Mouse (Mus musculus): ENCODE results near the gene Pip5k1b. TPM values are rescaled to one million over a fixed set of nuclear protein-coding genes. Genes with fewer than 3 reads are reported as not detected.

Gene Pip5k1b
- polyA plus RNA-seq, 1 experiment from 2014 or later = 1.6 TPM

- WGBS = 79% methylated on average over 5 of the region's 5 CpGs
- no peaks in the 10 kb centered on the region for H3K36me3 ChIP-seq (ENCODE audit: poor library complexity, severe bottlenecking)
- no peak overlapping the region for H3K27ac ChIP-seq
- no peak overlapping the region for H3K4me3 ChIP-seq
- no peak overlapping the region for H3K4me2 ChIP-seq
- H3K27me3 ChIP-seq = no peaks in the 10 kb centered on the region
- no peak overlapping the region for H3K9ac ChIP-seq
- no peak; the same call in 1 of the 2 replicates for ATAC-seq
- H3K4me1 ChIP-seq = no peaks in the 10 kb centered on the region; the same call in 1 of the 2 replicates
- H3K9me3 ChIP-seq (replicated peaks) = no peaks in the 10 kb centered on the region
Measured at GRCm38 (mm10) chr19:24293537-24293936, 262.1 kb downstream of the Pip5k1b start.

GRCm38 (mm10) chr19:24284187-24284586, 271.5 kb downstream of the Pip5k1b start:
- no peak overlapping the region for H3K27ac ChIP-seq
- no peaks in the 10 kb centered on the region for H3K27me3 ChIP-seq
- no peak overlapping the region for H3K4me2 ChIP-seq
- no peaks in the 10 kb centered on the region for H3K9me3 ChIP-seq (replicated peaks)
- no peak overlapping the region for H3K4me3 ChIP-seq
- peaks cover 7% of the 10 kb centered on the region for H3K4me1 ChIP-seq
- H3K36me3 ChIP-seq (ENCODE audit: poor library complexity, severe bottlenecking) = no peaks in the 10 kb centered on the region
- ATAC-seq = no peak
- WGBS = 66% methylated on average over 4 of the region's 4 CpGs
- H3K9ac ChIP-seq = no peak overlapping the region

DNA sequence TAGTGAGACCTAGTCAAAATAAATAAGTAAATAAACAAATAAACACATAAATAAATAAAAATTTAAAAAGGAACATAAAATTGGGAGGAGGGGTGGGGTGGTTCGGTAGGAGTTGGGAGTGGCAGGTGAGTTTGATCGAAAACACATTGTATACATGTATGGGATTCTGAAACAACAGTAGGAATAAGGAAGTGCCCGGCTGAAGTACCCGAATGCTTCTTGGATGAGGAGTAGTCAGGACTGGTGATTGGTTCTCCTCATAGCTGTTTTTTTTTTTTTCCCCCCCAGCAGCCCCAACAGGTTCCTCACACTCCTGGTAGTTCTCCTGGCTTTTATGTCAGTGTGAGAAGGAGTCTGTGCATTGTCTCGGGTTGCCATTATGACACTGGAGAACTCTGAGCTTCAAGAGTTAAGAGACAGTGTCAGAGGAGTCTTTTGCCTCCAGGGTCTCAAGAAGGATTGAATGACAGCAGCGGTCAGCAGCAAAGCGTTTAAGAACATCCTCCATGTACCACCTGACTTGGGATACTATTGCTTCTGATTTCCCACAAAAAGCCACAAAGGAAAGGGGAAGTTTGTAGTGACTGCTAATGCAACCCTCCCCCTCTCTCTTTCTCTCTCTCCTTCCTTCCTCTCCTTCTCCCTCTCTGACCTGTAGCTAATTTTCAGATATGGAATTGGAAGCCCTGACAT, 274.2 kb downstream of the Pip5k1b start:
- H3K27ac ChIP-seq = no peak overlapping the region
- no peak overlapping the region for H3K9ac ChIP-seq
- no peak overlapping the region for H3K4me3 ChIP-seq
- H3K4me2 ChIP-seq = peak overlapping the region; percentile 87
- 65% methylated on average over 7 of the region's 7 CpGs for WGBS
- ATAC-seq = no peak
- H3K36me3 ChIP-seq (ENCODE audit: poor library complexity, severe bottlenecking) = peaks cover 9% of the 10 kb centered on the region
- H3K9me3 ChIP-seq (replicated peaks) = no peaks in the 10 kb centered on the region
- no peaks in the 10 kb centered on the region for H3K27me3 ChIP-seq
- peaks cover 12% of the 10 kb centered on the region for H3K4me1 ChIP-seq

DNA sequence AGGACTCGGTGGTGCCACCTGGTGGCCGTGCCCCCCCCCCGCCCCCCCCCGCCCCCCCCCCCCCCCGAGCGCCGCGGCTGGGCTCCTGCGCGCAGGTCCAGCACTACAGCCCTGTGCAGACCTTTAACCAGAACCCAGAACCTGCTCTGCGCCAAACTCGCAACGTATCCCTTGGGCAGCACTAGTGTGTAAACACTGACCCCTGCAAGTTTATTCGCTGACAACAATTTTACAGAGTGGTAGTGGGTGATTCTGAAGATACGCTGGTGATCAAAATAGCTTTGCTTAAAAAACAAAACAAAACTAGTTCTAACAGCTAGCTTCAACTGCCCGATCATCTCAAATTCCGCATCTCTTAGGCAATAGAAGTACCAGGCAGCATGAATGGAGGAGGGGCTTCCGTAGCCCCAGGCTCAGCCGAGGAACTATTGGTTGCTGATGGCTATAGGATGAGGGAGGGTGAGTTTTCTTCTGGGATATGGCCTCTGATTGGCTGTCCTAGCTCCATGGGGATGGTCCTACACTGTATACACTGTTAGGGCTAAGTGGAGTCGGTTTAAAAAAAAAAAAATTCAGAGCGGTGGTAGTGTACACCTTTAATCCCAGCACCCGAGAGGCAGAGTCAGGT, 275.0 kb downstream of the Pip5k1b start, which contains the start of gene Fxn:
Fxn (minus strand) TSS at position 5 of the 628 bp plus-strand sequence.
- H3K27me3 ChIP-seq = no peaks in the 10 kb centered on the region
- H3K27ac ChIP-seq = peak within 1 kb of the TSS; percentile 85
- H3K9me3 ChIP-seq (replicated peaks) = no peaks in the 10 kb centered on the region
- peak within 1 kb of the TSS; percentile 66 for H3K4me3 ChIP-seq
- peak within 1 kb of the TSS; percentile 80 for H3K9ac ChIP-seq
- 1% methylated on average over 12 of the region's 22 CpGs for WGBS
- peaks cover 12% of the 10 kb centered on the region for H3K4me1 ChIP-seq
- peaks cover 14% of the 10 kb centered on the region for H3K36me3 ChIP-seq (ENCODE audit: poor library complexity, severe bottlenecking)
- peak; percentile 97 for ATAC-seq
- peak within 1 kb of the TSS; percentile 87 for H3K4me2 ChIP-seq

DNA sequence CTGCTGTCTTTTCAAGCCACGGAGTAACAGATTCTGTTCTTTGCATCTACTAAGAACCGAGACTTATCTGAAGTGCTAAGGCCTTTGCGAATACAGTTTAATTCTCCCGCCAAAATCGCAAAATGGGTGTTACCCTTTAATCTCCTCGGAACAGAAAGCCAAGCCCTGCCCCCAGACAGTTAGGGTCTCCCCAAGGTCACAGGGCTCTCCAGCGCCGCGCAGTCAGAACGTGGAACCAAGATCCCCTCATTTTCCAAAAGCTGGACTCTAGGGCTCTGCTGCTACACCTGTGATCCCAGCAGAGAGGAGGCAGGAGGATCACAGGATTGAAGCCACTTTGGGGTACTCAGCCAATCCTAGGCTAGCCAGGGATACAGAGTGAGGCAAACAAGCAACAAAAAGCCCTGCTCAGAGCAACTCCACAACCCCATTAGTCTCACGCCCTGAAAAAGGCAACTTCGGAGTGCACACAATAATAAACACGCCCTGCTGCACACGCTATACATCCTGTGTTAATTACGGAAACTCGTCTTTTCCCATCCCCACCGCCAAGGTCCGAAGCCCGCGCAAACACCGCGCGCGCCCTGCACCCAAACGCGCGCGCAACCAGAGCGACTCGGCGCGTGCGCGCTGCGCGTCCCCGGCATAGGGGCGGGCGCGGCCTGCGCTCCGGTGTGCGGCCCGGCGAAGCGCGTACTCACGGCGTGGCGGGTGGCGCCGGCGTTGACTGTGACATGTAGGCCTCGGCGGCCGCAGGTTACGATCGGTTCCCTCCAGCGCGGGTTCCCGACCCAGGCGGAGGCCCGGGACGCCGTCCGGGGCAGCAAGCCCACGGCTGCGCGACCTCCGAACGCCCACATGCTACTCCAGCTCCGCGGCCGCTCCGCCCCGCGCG, 275.7 kb downstream of the Pip5k1b start:
- Histone ChIP-seq H3K4me3 (peak overlapping the region; percentile 66), H3K27ac (peak overlapping the region; percentile 85), H3K27me3 (no peaks in the 10 kb centered on the region), H3K4me2 (peak overlapping the region; percentile 87), H3K9me3 (replicated peaks) (no peaks in the 10 kb centered on the region), H3K4me1 (peaks cover 12% of the 10 kb centered on the region), H3K36me3 (ENCODE audit: poor library complexity, severe bottlenecking) (peaks cover 19% of the 10 kb centered on the region), H3K9ac (peak overlapping the region; percentile 80)
- under 1% methylated on average over 70 of the region's 78 CpGs for WGBS
- ATAC-seq = peak; percentile 78

GRCm38 (mm10) chr19:24278859-24279258, 276.8 kb downstream of the Pip5k1b start:
- Histone ChIP-seq H3K36me3 (ENCODE audit: poor library complexity, severe bottlenecking) (peaks cover 19% of the 10 kb centered on the region), H3K4me3 (peak overlapping the region; percentile 66; the same call in 1 of the 2 replicates), H3K4me2 (peak overlapping the region; percentile 87), H3K27ac (no peak overlapping the region), H3K4me1 (peaks cover 12% of the 10 kb centered on the region), H3K27me3 (no peaks in the 10 kb centered on the region), H3K9ac (peak overlapping the region; percentile 80), H3K9me3 (replicated peaks) (no peaks in the 10 kb centered on the region)
- ATAC-seq = no peak
- 88% methylated on average over 15 of the region's 15 CpGs for WGBS

GRCm38 (mm10) chr19:24274281-24274680, 281.4 kb downstream of the Pip5k1b start:
- H3K9me3 ChIP-seq (replicated peaks) = no peaks in the 10 kb centered on the region
- ATAC-seq = no peak
- no peaks in the 10 kb centered on the region for H3K27me3 ChIP-seq
- 61% methylated on average over 3 of the region's 3 CpGs for WGBS
- H3K36me3 ChIP-seq (ENCODE audit: poor library complexity, severe bottlenecking) = peaks cover 19% of the 10 kb centered on the region
- H3K27ac ChIP-seq = no peak overlapping the region
- peaks cover 24% of the 10 kb centered on the region for H3K4me1 ChIP-seq
- no peak overlapping the region for H3K4me3 ChIP-seq
- H3K4me2 ChIP-seq = no peak overlapping the region
- H3K9ac ChIP-seq = no peak overlapping the region

DNA sequence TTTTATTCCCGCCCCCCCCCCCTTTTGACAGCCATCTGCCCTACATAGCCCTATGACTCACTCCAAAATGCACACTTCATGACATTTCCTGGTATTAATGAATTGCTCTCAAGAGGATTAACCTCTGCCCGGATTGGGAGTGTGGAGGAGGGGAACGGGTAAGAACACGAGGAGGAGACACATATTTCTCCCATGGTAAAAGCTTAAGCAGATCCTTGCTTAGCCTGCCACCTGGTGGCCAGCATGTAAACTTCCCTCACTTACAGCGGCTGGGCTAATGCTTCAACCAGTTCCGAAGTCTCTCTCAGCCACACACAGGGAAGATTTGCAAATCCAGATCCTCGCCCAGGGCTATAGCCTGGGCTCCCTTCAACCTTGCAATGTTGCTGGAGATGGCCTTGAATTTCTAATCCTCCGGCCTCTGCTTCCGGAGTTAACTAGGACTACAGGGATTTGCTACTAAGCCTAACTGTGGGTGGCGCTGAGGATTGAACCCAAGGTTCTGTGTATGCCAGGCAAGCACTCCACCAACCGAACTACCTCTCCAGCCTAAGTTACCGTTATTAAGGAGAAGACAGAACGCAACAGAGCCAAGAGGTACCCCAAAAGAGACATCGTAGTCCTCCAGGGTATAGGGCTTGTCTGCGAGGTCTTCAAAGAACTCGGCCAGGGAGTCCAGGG, 283.8 kb downstream of the Pip5k1b start:
- H3K9ac ChIP-seq = no peak overlapping the region
- peak; percentile 80 for ATAC-seq
- H3K27ac ChIP-seq = no peak overlapping the region
- peaks cover 15% of the 10 kb centered on the region for H3K36me3 ChIP-seq (ENCODE audit: poor library complexity, severe bottlenecking)
- H3K4me2 ChIP-seq = peak overlapping the region; percentile 29
- 38% methylated on average over 16 of the region's 16 CpGs for WGBS
- no peaks in the 10 kb centered on the region for H3K9me3 ChIP-seq (replicated peaks)
- no peak overlapping the region for H3K4me3 ChIP-seq
- no peaks in the 10 kb centered on the region for H3K27me3 ChIP-seq
- H3K4me1 ChIP-seq = peaks cover 41% of the 10 kb centered on the region

DNA sequence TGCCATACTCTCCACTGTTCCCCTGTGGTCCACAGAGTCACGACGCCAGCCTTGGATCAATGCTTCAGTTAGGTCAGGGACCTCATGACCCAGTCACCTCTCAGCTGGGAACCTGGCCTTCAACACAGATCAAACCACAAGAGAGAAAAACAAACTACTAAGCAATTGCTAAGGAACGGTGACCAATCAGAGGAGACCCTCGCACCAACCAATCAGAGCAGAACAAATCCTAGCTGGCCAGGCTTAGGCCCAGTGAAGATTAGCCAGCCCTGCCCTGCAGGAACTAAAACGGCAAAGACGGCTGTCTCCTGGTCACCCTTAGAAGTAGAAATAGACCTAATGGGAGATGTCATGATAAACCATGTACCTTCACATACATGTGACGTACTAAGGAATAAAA, 284.3 kb downstream of the Pip5k1b start:
- Histone ChIP-seq H3K4me3 (no peak overlapping the region), H3K36me3 (ENCODE audit: poor library complexity, severe bottlenecking) (peaks cover 9% of the 10 kb centered on the region), H3K9ac (no peak overlapping the region), H3K9me3 (replicated peaks) (no peaks in the 10 kb centered on the region), H3K4me2 (peak overlapping the region; percentile 29), H3K4me1 (peaks cover 44% of the 10 kb centered on the region), H3K27me3 (no peaks in the 10 kb centered on the region), H3K27ac (no peak overlapping the region)
- 40% methylated on average over 7 of the region's 7 CpGs for WGBS
- ATAC-seq = peak; percentile 55

GRCm38 (mm10) chr19:24268531-24268930, 287.1 kb downstream of the Pip5k1b start:
- Histone ChIP-seq H3K9me3 (replicated peaks) (no peaks in the 10 kb centered on the region), H3K36me3 (ENCODE audit: poor library complexity, severe bottlenecking) (peaks cover 16% of the 10 kb centered on the region), H3K4me1 (peaks cover 44% of the 10 kb centered on the region), H3K9ac (0 out of 2 replicates have a peak overlapping the region, but pooled peaks have one; percentile 14), H3K27ac (peak overlapping the region; percentile 68), H3K27me3 (no peaks in the 10 kb centered on the region), H3K4me3 (no peak overlapping the region), H3K4me2 (peak overlapping the region; percentile 38)
- 7% methylated on average over 4 of the region's 4 CpGs for WGBS
- ATAC-seq = peak; percentile 78

DNA sequence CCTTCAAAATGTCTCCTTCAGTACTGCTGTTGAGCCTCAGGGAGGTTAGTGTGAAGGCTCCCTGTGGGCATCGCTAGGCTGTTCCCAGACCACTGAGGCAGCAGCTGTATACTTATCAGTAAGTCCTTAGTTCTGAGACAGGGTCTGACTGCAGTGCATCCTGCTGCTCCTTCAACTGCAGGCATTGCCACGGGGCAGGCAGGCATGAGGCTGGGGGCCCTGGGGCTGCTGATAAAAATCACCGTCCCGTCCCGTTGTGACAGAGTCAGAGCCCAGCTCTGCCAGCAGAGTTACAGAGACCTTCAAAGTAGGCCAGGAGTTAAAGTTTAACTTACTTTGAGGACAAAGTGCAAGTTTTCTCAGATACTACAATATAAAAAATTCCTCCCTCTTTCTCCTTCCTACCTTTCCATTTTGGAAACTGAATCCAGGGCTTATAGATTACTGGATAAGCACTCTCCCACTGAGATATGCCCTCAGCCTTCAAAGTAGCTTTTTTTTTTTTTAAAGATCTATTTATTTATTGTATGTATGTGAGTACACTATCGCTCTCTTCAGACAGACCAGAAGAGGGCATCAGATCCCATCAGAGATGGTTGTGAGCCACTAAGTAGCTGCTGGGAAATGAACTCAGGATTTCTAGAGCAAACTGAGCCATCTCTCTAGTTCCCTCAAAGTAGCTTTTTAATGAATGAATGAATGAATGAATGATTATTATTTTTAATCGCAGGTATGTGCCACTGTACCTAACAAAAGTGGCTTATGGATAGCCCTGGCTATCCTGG, 289.4 kb downstream of the Pip5k1b start:
- H3K27ac ChIP-seq = no peak overlapping the region
- peaks cover 40% of the 10 kb centered on the region for H3K4me1 ChIP-seq
- H3K4me3 ChIP-seq = no peak overlapping the region
- no peaks in the 10 kb centered on the region for H3K9me3 ChIP-seq (replicated peaks)
- no peaks in the 10 kb centered on the region for H3K27me3 ChIP-seq
- no peak overlapping the region for H3K9ac ChIP-seq
- no peak overlapping the region for H3K4me2 ChIP-seq
- peaks cover 28% of the 10 kb centered on the region for H3K36me3 ChIP-seq (ENCODE audit: poor library complexity, severe bottlenecking)
- 91% methylated on average over 7 of the region's 7 CpGs for WGBS
- ATAC-seq = no peak

Data from forebrain, embryonic 13.5 days (tissue).